Mouse (Mus musculus): ENCODE data around the gene Spock1. TPM values are rescaled to one million over a fixed set of nuclear protein-coding genes. Genes with fewer than 3 reads are reported as not detected.

Gene Spock1
- polyA plus RNA-seq, 1 experiment from 2014 or later: 0.49 TPM

DNA sequence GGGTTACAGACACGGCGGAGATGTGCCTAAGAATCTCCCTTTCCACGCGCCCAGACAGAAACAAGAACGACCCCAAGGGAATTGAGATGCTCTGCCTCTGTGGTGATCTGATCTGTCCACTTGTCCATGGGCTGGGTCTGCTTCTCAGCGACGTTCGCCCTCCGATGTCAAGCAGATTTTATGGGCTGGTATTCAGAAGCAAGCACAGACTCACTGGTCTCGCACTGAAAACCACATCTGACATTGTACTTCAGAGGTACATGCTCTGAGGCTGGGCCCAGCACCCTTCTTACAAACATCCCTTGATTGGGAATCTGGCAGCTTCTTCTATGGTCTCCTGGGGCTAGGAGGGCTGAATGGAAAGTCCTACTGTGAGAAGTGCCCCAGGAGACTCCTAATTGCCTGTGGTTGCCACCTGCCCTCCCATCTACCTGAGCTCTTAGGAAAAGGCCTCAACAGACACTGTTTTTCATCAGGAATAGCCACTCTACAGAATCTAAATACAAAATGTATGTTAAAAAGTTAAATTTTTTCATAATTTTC, 51.8 kb downstream of the Spock1 start:
- no peak for DNase-seq (ENCODE audit: low spot score)
- Histone ChIP-seq H3K9me3 (replicated peaks; ENCODE audit: low read length) (no peaks in the 10 kb centered on the region), H3K4me2 (ENCODE audit: low read length) (no peak overlapping the region), H3K36me3 (ENCODE audit: insufficient read depth, low read length) (no peaks in the 10 kb centered on the region), H3K27ac (no peak overlapping the region), H3K9ac (ENCODE audit: low read depth, low read length) (no peak overlapping the region), H3K27me3 (ENCODE audit: insufficient read depth, low read length) (no peaks in the 10 kb centered on the region), H3K4me3 (replicated peaks; ENCODE audit: low read depth, low read length) (no peak overlapping the region), H3K4me1 (replicated peaks; ENCODE audit: insufficient read depth, low read length) (no peaks in the 10 kb centered on the region)
- 73% methylated on average over 10 of the region's 10 CpGs for WGBS
- TF ChIP-seq CTCF (IDR thresholded peaks at IDR 0.05; ENCODE audit: low read depth): no peak
- ATAC-seq (replicated peaks; ENCODE audit: low FRiP score, low read depth): no peak

DNA sequence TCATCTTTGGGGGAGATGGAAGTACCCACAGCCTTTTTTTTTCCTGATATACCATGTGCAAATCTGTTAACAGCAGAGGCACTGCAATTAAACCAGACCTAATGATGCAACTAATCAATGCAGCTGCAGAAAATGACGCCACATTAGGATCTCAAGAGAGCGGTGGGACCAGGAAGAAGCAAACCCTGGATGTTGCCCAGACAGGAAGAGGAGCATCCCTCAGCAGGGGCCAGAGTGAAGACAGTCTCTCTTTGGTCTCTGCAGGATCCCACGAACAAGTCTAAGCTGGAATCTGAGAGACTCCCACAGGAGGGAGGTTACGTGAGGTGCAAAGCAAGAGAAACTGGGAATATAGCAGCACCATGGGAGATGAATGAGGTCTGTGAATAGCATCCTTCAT, 52.4 kb downstream of the Spock1 start:
- Histone ChIP-seq H3K9ac (ENCODE audit: low read depth, low read length) (no peak overlapping the region), H3K4me2 (ENCODE audit: low read length) (no peak overlapping the region), H3K27me3 (ENCODE audit: insufficient read depth, low read length) (no peaks in the 10 kb centered on the region), H3K4me1 (replicated peaks; ENCODE audit: insufficient read depth, low read length) (no peaks in the 10 kb centered on the region), H3K4me3 (replicated peaks; ENCODE audit: low read depth, low read length) (no peak overlapping the region), H3K27ac (no peak overlapping the region), H3K9me3 (replicated peaks; ENCODE audit: low read length) (no peaks in the 10 kb centered on the region), H3K36me3 (ENCODE audit: insufficient read depth, low read length) (no peaks in the 10 kb centered on the region)
- TF ChIP-seq CTCF (IDR thresholded peaks at IDR 0.05; ENCODE audit: low read depth): no peak
- DNase-seq (ENCODE audit: low spot score) (no peak), ATAC-seq (replicated peaks; ENCODE audit: low FRiP score, low read depth) (no peak)
- 65% methylated on average over 4 of the region's 4 CpGs for WGBS

GRCm38 (mm10) chr13:57854416-57854815, 53.7 kb downstream of the Spock1 start:
- DNase-seq (ENCODE audit: low spot score) (no peak), ATAC-seq (replicated peaks; ENCODE audit: low FRiP score, low read depth) (no peak)
- TF ChIP-seq CTCF (IDR thresholded peaks at IDR 0.05; ENCODE audit: low read depth): no peak
- H3K4me2 ChIP-seq (ENCODE audit: low read length): no peak overlapping the region
- no peak overlapping the region for H3K4me3 ChIP-seq (replicated peaks; ENCODE audit: low read depth, low read length)
- 53% methylated on average over 8 of the region's 8 CpGs for WGBS
- H3K36me3 ChIP-seq (ENCODE audit: insufficient read depth, low read length): no peaks in the 10 kb centered on the region
- H3K9ac ChIP-seq (ENCODE audit: low read depth, low read length): no peak overlapping the region
- no peaks in the 10 kb centered on the region for H3K4me1 ChIP-seq (replicated peaks; ENCODE audit: insufficient read depth, low read length)
- H3K27me3 ChIP-seq (ENCODE audit: insufficient read depth, low read length): no peaks in the 10 kb centered on the region
- H3K27ac ChIP-seq: no peak overlapping the region
- H3K9me3 ChIP-seq (replicated peaks; ENCODE audit: low read length): no peaks in the 10 kb centered on the region

DNA sequence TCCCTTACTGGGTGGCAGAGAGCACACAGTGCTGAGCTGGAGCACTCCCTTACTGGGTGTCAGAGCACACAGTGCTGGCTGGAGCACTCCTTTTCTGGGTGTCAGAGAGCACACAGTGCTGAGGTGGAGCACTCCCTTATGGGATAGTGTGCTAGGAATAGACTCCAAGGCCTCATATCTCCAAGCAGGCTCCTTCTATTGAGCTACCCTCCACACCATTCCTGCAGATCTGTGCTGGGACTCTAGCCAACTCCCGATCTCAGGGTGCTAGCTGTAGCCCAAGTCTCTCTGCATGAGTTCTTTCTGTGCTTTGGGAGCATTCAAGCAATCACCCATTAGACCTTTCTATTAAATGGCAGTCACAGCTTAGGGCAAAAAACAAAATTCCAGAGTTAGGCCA, 54.5 kb downstream of the Spock1 start:
- WGBS: 48% methylated on average over 1 of the region's 1 CpGs
- no peak overlapping the region for H3K4me2 ChIP-seq (ENCODE audit: low read length)
- no peak overlapping the region for H3K27ac ChIP-seq
- no peak overlapping the region for H3K4me3 ChIP-seq (replicated peaks; ENCODE audit: low read depth, low read length)
- DNase-seq (ENCODE audit: low spot score): no peak
- H3K36me3 ChIP-seq (ENCODE audit: insufficient read depth, low read length): no peaks in the 10 kb centered on the region
- H3K27me3 ChIP-seq (ENCODE audit: insufficient read depth, low read length): no peaks in the 10 kb centered on the region
- ATAC-seq (replicated peaks; ENCODE audit: low FRiP score, low read depth): no peak
- no peaks in the 10 kb centered on the region for H3K4me1 ChIP-seq (replicated peaks; ENCODE audit: insufficient read depth, low read length)
- no peaks in the 10 kb centered on the region for H3K9me3 ChIP-seq (replicated peaks; ENCODE audit: low read length)
- no peak overlapping the region for H3K9ac ChIP-seq (ENCODE audit: low read depth, low read length)
- TF ChIP-seq CTCF (IDR thresholded peaks at IDR 0.05; ENCODE audit: low read depth): no peak

DNA sequence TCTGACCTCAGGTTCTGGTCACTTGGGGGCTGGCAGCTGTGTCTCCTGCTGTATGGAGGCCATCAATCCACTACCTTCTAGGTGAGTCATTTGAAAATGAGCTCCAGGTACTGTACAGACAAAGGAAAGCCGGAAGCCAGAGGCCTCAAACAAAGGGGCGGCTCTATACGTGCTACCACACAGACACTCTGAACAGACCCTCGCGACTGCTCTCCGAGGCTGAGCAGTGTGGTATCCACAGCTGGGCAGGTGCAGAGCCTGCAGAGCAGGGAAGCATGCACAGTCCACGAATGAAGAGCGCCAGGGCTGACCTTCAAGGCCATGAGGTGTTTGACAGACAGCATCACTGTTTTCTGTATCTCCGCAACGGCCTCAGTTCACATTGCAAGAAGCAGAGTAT, 55.0 kb downstream of the Spock1 start:
- no peaks in the 10 kb centered on the region for H3K9me3 ChIP-seq (replicated peaks; ENCODE audit: low read length)
- no peak overlapping the region for H3K27ac ChIP-seq
- no peaks in the 10 kb centered on the region for H3K36me3 ChIP-seq (ENCODE audit: insufficient read depth, low read length)
- DNase-seq (ENCODE audit: low spot score): no peak
- H3K27me3 ChIP-seq (ENCODE audit: insufficient read depth, low read length): no peaks in the 10 kb centered on the region
- H3K4me2 ChIP-seq (ENCODE audit: low read length): no peak overlapping the region
- no peak for ATAC-seq (replicated peaks; ENCODE audit: low FRiP score, low read depth)
- no peaks in the 10 kb centered on the region for H3K4me1 ChIP-seq (replicated peaks; ENCODE audit: insufficient read depth, low read length)
- H3K9ac ChIP-seq (ENCODE audit: low read depth, low read length): no peak overlapping the region
- 81% methylated on average over 10 of the region's 10 CpGs for WGBS
- no peak for TF ChIP-seq CTCF (IDR thresholded peaks at IDR 0.05; ENCODE audit: low read depth)
- no peak overlapping the region for H3K4me3 ChIP-seq (replicated peaks; ENCODE audit: low read depth, low read length)

DNA sequence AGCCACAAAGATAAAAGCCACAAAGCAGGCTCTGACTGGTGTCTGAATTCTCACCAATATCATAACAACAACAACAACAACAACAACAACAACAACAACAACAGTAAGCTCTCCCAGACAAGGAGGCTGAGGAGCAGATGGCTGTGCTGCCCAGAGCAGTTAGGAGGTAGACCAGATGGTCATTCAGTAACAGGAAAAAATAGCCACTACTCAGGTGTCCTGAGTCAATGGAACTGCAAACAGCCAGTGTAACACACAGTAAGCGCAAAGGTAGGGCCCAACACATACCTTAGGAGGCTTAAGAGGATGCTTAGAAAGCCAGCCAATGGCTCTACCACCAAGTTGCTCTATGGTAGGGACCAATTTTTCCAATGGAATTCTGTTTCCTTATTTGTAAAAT, 59.2 kb downstream of the Spock1 start:
- no peaks in the 10 kb centered on the region for H3K4me1 ChIP-seq (replicated peaks; ENCODE audit: insufficient read depth, low read length)
- no peaks in the 10 kb centered on the region for H3K27me3 ChIP-seq (ENCODE audit: insufficient read depth, low read length)
- H3K4me2 ChIP-seq (ENCODE audit: low read length): no peak overlapping the region
- no peak for TF ChIP-seq CTCF (IDR thresholded peaks at IDR 0.05; ENCODE audit: low read depth)
- WGBS: 87% methylated on average over 1 of the region's 1 CpGs
- DNase-seq (ENCODE audit: low spot score) (no peak), ATAC-seq (replicated peaks; ENCODE audit: low FRiP score, low read depth) (no peak)
- no peak overlapping the region for H3K9ac ChIP-seq (ENCODE audit: low read depth, low read length)
- no peak overlapping the region for H3K27ac ChIP-seq
- no peaks in the 10 kb centered on the region for H3K36me3 ChIP-seq (ENCODE audit: insufficient read depth, low read length)
- H3K9me3 ChIP-seq (replicated peaks; ENCODE audit: low read length): no peaks in the 10 kb centered on the region
- H3K4me3 ChIP-seq (replicated peaks; ENCODE audit: low read depth, low read length): no peak overlapping the region

GRCm38 (mm10) chr13:57847101-57847500, 61.0 kb downstream of the Spock1 start:
- no peak overlapping the region for H3K4me2 ChIP-seq (ENCODE audit: low read length)
- H3K4me1 ChIP-seq (replicated peaks; ENCODE audit: insufficient read depth, low read length): no peaks in the 10 kb centered on the region
- no peak overlapping the region for H3K4me3 ChIP-seq (replicated peaks; ENCODE audit: low read depth, low read length)
- DNase-seq (ENCODE audit: low spot score) (no peak), ATAC-seq (replicated peaks; ENCODE audit: low FRiP score, low read depth) (no peak)
- TF ChIP-seq CTCF (IDR thresholded peaks at IDR 0.05; ENCODE audit: low read depth): no peak
- no peaks in the 10 kb centered on the region for H3K9me3 ChIP-seq (replicated peaks; ENCODE audit: low read length)
- no peak overlapping the region for H3K9ac ChIP-seq (ENCODE audit: low read depth, low read length)
- H3K27ac ChIP-seq: no peak overlapping the region
- no peaks in the 10 kb centered on the region for H3K36me3 ChIP-seq (ENCODE audit: insufficient read depth, low read length)
- 82% methylated on average over 4 of the region's 4 CpGs for WGBS
- no peaks in the 10 kb centered on the region for H3K27me3 ChIP-seq (ENCODE audit: insufficient read depth, low read length)

All from kidney, postnatal 0 days (tissue).